Mouse (Mus musculus): ENCODE measurements around the gene BC107364.
"Not testable (repeated sequence)": the region's sequence is repeated elsewhere in the genome, so short reads cannot be mapped to it uniquely, and the experiment has no call there.

Gene BC107364

GRCm38 (mm10) chr3:96414126-96414950 is 37.8 kb downstream of the BC107364 start:
- DNase-seq (ENCODE audit: low read depth, low spot score), result peak; percentile 94

DNA sequence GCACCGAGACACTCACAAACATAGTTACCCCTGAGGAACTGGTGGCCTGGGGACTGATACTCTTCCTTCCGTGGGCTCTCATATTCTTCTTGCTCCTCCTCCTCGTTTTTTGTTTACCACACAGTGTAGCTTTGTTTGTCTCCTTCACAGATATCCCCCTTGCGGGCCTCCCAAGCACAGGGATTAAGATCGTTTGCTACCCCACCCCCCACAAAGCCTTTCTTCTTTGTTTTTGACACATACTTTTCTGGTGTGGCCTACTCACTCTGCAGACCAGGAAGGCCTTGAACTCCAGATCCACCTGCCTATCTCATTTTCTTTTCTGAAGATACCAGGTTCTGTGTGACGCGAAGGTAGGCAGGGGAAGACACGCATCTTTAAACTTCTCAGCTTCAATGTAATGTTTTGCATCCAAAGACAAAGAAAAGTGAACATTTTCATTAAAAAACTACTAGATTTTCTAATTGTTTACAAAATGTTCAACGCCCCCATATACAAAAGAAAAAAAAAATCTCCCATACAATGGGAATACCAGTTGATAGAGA is 38.5 kb downstream of the BC107364 start:
- peak; percentile 68 for DNase-seq (ENCODE audit: low read depth, low spot score)

DNA sequence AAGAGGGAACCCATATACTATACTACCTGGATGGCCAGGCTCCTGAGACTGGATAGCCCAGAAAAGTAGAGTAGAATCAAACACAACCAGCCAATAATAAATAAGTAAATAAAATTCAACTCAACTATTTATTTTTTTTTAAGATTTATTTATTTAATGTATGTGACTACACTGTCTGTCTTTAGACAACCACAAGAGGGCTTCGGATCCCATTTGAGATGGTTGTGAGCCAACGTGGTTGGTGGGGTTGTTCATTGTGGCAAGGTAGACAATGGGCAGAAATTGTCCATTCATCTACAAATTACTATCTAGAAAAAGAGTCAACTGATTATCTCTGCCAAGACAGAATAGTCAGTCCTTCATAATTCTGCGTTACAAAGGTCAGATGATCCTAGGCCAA is 40.3 kb downstream of the BC107364 start:
- DNase-seq (ENCODE audit: low read depth, low spot score), result no peak

DNA sequence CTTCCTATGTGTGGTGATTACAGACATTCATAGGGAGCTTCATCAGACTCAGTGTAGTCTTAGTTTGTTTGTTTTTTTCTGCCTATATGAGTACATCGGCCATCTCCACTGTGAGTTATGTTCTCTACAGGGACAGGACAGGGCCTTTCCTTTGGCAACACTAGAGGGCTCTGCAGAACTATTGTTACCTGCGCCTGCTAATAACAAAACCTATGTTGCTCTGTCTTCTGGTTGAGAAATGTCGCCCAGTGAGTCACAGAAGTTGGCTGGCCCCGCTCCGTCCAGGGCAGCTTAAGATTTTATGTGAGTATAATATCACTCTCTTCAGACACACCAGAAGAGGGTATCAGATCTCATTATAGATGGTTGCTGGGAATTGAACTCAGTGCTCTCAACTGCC is 41.1 kb downstream of the BC107364 start:
- DNase-seq (ENCODE audit: low read depth, low spot score), result peak; percentile 50

GRCm38 (mm10) chr3:96409701-96410246 is 42.3 kb downstream of the BC107364 start:
- peak; percentile 95 for DNase-seq (ENCODE audit: low read depth, low spot score)

- DNase-seq (ENCODE audit: low read depth, low spot score), result not testable (repeated sequence)
These were observed 44.0 kb downstream of the BC107364 start for GRCm38 (mm10) chr3:96408111-96408510.

GRCm38 (mm10) chr3:96405541-96406503 is 46.3 kb downstream of the BC107364 start:
- DNase-seq (ENCODE audit: low read depth, low spot score), result peak; percentile 88

- peak; percentile 66 for DNase-seq (ENCODE audit: low read depth, low spot score)
These were observed 47.1 kb downstream of the BC107364 start for GRCm38 (mm10) chr3:96405004-96405403.

GRCm38 (mm10) chr3:96404450-96404849 is 47.7 kb downstream of the BC107364 start:
- peak; percentile 71 for DNase-seq (ENCODE audit: low read depth, low spot score)

DNA sequence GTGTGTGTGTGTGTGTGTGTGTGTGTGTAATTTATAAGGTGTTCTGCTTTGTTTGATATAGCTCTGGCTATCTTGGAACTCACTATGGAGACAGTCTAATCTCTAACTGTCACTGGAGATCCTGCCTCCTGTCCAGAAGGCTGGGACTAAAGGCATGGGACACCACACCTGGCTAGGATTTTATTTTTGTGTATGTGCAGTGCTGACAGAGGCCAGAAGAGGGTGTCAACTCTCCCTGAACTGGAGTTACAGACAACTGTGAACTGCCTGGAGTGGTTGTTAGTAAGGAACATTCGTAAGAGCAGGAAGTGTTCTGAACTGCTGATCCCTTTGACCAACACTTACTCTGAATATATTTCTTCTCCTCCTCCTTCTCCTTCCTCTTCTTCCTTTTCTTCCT is 49.1 kb downstream of the BC107364 start:
- peak; percentile 83 for DNase-seq (ENCODE audit: low read depth, low spot score)

DNA sequence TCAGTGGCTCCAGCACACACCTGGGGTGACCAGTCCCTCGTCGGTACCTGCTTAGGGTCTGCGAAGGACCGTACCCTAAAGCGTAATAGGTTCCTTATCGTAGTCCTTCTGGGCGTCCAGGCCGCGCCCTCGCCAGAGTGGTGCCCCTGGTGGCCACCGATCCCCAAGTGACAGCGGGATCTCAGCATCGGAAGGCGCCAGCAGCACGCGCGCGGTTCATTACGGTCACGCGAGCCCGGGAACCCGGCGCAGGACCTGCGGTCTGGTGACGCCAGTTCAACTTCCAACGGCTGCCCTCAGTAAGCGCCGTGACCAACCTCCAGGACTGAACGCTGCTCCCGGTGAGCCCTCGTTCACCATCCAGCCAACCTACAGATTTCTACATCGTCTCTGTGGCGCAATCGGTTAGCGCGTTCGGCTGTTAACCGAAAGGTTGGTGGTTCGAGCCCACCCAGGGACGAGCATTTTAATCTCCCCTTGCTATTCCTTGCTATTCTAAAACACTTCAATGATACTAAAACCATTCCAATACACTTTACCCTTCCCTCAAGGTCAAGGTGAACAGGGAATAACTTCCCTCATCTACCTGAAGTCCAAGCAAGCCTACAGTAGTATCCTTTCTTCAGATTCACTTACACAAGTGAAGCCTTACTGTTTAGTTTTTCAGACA is 50.1 kb downstream of the BC107364 start:
- peak; percentile 94 for DNase-seq (ENCODE audit: low read depth, low spot score)

DNA sequence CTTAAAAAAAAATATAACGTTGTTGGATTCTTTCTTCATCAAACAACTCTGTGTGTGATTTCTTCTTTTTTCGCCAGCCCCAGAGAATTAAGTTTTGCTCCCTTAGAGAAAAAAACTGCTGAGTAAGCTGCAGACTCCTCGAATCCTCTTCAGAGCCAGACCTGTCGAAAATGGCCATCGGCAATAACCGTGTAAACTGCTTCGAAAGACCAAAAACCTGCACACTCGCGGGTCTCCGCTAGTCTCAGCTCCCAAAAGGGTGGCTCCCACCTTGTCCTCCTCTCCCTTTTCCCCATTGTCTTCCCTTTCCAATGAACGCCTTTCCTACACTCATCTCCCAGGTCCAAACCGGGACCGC is 50.7 kb downstream of the BC107364 start:
- peak; percentile 80 for DNase-seq (ENCODE audit: low read depth, low spot score)

- peak; percentile 82 for DNase-seq (ENCODE audit: low read depth, low spot score)
These were observed 53.2 kb downstream of the BC107364 start for GRCm38 (mm10) chr3:96398911-96399310.

DNA sequence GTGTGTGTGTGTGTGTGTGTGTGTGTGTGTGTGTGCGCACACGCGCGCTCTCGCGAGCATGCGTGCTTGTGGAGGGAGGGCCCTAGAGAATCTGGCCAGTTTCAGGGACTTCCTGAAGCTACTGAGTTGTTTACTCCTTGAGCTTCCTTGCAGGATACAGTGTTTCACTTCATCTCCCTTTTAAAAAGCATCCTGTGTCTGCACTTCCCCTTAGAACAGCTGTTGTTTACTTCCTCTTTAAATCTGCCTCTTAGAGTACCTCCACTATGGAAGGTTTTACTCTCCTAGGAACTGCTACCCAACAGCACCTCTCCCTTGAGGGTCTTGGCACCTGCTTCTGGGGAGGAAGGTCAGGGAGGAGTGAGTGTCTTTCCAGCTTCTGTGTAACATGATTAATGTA is 55.2 kb downstream of the BC107364 start:
- no peak for DNase-seq (ENCODE audit: low read depth, low spot score)

DNA sequence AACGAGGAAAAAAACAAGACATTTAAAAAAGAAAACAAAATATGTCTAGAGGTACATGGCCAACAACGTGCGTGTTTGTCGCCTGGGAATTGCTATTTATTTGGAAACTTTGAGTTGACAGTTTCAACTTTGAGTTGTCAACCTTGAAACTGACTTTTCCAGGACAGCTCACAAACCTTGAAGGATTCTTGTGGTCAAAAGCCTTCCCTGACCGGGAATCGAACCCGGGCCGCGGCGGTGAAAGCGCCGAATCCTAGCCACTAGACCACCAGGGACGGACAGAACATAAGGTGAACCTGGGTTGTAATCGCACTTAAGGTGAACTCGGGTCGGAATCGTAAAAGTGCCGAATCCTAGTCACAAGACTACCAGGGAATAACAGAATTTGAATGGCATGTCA is 64.9 kb downstream of the BC107364 start:
- DNase-seq (ENCODE audit: low read depth, low spot score), result not testable (repeated sequence)
